Mouse (Mus musculus): ENCODE data around the gene Klhl29.

GRCm38 (mm10) chr12:5176716-5177341 is 198.7 kb downstream of the Klhl29 start:
- no peak for TF ChIP-seq POLR2A (IDR thresholded peaks at IDR 0.05; ENCODE audit: low read depth, low read length)
- TF ChIP-seq CTCF (IDR thresholded peaks at IDR 0.05; ENCODE audit: borderline replicate concordance, insufficient read depth, low read length) = no peak
